Mouse (Mus musculus): ENCODE data around the gene En1.

The En1 gene

GRCm38 (mm10) chr1:120626930-120627621 lies 24.9 kb downstream of the En1 start:
- DNase-seq (ENCODE audit: low spot score) = no peak

- DNase-seq (ENCODE audit: low spot score) = no peak
These were observed 25.4 kb downstream of the En1 start for GRCm38 (mm10) chr1:120627622-120628001.

- DNase-seq (ENCODE audit: low spot score) = no peak
These were observed 26.6 kb downstream of the En1 start for GRCm38 (mm10) chr1:120628821-120629220.

GRCm38 (mm10) chr1:120643380-120643779 lies 41.2 kb downstream of the En1 start:
- peak; percentile 16 for DNase-seq (ENCODE audit: low spot score)

GRCm38 (mm10) chr1:120643848-120644711 lies 41.9 kb downstream of the En1 start:
- peak; percentile 59 for DNase-seq (ENCODE audit: low spot score)

GRCm38 (mm10) chr1:120644755-120645154 lies 42.5 kb downstream of the En1 start:
- no peak for DNase-seq (ENCODE audit: low spot score)

- DNase-seq (ENCODE audit: low spot score) = no peak
These were observed 47.9 kb downstream of the En1 start for GRCm38 (mm10) chr1:120650068-120650467.

GRCm38 (mm10) chr1:120651997-120652396 lies 49.8 kb downstream of the En1 start:
- no peak for DNase-seq (ENCODE audit: low spot score)

GRCm38 (mm10) chr1:120654950-120655396 lies 52.8 kb downstream of the En1 start:
- no peak for DNase-seq (ENCODE audit: low spot score)
